Mouse (Mus musculus): ENCODE measurements around the gene Cacnb4.

DNA sequence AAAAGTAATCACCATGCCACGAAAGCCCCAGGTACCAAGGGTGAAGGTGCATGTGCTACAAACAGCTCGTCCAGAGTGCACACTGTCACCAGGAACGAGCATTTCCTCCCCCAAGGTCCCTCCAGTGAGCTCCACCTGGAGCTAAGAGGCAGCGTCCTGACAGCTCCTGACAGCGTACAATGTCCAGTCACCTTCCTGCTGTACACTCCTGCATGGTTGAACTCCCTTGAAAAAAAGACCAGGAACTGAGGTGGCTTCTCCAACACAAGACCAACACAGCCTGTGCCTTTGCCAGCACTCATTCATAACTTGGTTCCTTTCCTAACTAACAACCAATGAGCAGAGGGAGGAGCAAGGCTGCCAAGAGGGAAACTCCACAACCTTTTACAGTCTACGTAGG, 255.4 kb downstream of the Cacnb4 start:
- TF ChIP-seq GATA1 (IDR thresholded peaks at IDR 0.05; ENCODE audit: borderline replicate concordance, low read length) (no peak), FLI1 (IDR thresholded peaks at IDR 0.05; ENCODE audit: low read length) (no peak)

All from megakaryocyte, embryonic 14.5 days (primary cell).